In the genomic region with DNA sequence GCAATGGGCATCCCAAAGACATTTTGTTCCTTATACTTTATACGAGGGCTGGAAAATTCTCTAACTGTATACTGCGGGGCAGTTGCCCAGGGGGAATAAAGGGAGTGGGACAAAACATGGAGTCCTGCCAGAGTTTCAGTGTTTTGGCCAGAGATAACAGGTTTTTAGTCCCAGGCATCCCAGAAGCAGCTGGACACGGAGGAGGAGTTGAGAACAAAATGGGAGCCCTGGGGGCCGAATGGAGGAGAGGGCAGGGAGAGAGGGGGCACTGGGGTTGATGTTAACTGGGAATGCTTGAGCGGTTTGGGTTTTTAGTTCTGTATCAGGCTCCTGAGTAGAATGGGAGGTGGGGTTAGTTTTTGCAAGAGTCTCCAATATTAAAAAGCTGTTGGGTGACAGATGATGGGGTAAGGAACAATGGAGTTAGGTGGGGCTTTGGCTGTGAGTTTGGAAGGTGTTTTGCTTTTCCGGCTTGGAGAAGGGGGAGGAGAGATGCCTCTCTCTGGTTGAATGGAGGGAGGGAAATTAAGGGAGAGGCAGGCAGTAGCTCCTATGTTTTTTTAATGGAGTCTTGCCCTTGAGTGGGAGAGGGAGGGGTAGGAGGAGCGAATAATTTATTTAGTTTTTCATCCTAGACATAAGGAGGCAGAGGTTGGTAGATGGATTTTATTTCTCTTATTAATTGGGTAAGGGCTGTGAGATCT, we compare ENCODE assay signal across 12 mouse cellular contexts. TPM values are rescaled to one million over a fixed set of nuclear protein-coding genes. Genes with fewer than 3 reads are reported as not detected.
DNase-seq lines count a peak whose midpoint lies in the region; ATAC-seq and TF ChIP-seq lines count a peak whose summit lies in the region.
"Had no signal": no experiment of that assay in that cellular context is flagged by ENCODE, and none has a peak within 500 bp of the region (broad histone marks: within the 10 kb centered on the region; RNA-seq: fewer than 3 reads in every experiment).

No protein-coding gene starts in this region.

- DNase-seq in heart, embryonic 10.5 days (ENCODE audit: low spot score) = peak; percentile 38
- DNase-seq in heart, adult 8-10 months (ENCODE audit: low spot score) = no peak
- peak; percentile 11 for DNase-seq in lung, embryonic 14.5 days
- no peak for DNase-seq in lung, postnatal 36 days
- DNase-seq in R1 (ENCODE audit: low read depth, low spot score) = peak; percentile 80
- DNase-seq in midbrain, postnatal 0 days (ENCODE audit: low spot score) = peak; percentile 74
- no peak for DNase-seq in natural killer cell, adult 2 months (ENCODE audit: low spot score in 2 of 2)
- DNase-seq: thymus, postnatal 25 days had no signal

- no peak overlapping the region for H3K27ac ChIP-seq in heart, embryonic 10.5 days
- no peak overlapping the region for H3K27ac ChIP-seq in lung, embryonic 14.5 days (ENCODE audit: low read depth)
- no peak overlapping the region for H3K27ac ChIP-seq in midbrain, postnatal 0 days (ENCODE audit: low read depth, low read length)
- H3K27ac ChIP-seq: limb, embryonic 13.5 days; lung, embryonic 15.5 days had no signal

- no peaks in the 10 kb centered on the region for H3K9me3 ChIP-seq in heart, embryonic 10.5 days
- no peaks in the 10 kb centered on the region for H3K9me3 ChIP-seq in lung, embryonic 14.5 days (ENCODE audit: low read depth, low read length)
- H3K9me3 ChIP-seq in midbrain, postnatal 0 days (ENCODE audit: low read length) = no peaks in the 10 kb centered on the region
- H3K9me3 ChIP-seq: limb, embryonic 13.5 days; lung, embryonic 15.5 days had no signal

- no peak overlapping the region for H3K4me2 ChIP-seq in lung, embryonic 14.5 days
- H3K4me2 ChIP-seq in midbrain, postnatal 0 days (ENCODE audit: low read depth, low read length, poor library complexity, severe bottlenecking) = no peak overlapping the region
- H3K4me2 ChIP-seq: limb, embryonic 13.5 days; lung, embryonic 15.5 days had no signal

- 85% methylated on average over 7 of the region's 7 CpGs for WGBS in heart, embryonic 10.5 days
- WGBS in lung, embryonic 14.5 days = 75% methylated on average over 7 of the region's 7 CpGs
- WGBS in midbrain, postnatal 0 days = 62% methylated on average over 7 of the region's 7 CpGs

- H3K36me3 ChIP-seq in heart, embryonic 10.5 days = peaks cover 70% of the 10 kb centered on the region
- peaks cover 62% of the 10 kb centered on the region for H3K36me3 ChIP-seq in lung, embryonic 14.5 days (ENCODE audit: insufficient read depth)
- H3K36me3 ChIP-seq in midbrain, postnatal 0 days (ENCODE audit: insufficient read depth, low read length) = peaks cover 9% of the 10 kb centered on the region

- H3K27me3 ChIP-seq in heart, embryonic 10.5 days (ENCODE audit: insufficient read depth, poor library complexity, severe bottlenecking) = no peaks in the 10 kb centered on the region
- no peaks in the 10 kb centered on the region for H3K27me3 ChIP-seq in lung, embryonic 14.5 days (ENCODE audit: insufficient read depth, low read length)
- no peaks in the 10 kb centered on the region for H3K27me3 ChIP-seq in midbrain, postnatal 0 days (ENCODE audit: insufficient read depth, low read length)
- H3K27me3 ChIP-seq: CH12.LX; limb, embryonic 13.5 days; lung, embryonic 15.5 days had no signal

- H3K9ac ChIP-seq in lung, embryonic 14.5 days = no peak overlapping the region
- no peak overlapping the region for H3K9ac ChIP-seq in midbrain, postnatal 0 days (replicated peaks; ENCODE audit: low read length, poor library complexity, severe bottlenecking)
- H3K9ac ChIP-seq: limb, embryonic 13.5 days; lung, embryonic 15.5 days had no signal

- no peak for TF ChIP-seq CTCF in lung, embryonic 14.5 days (IDR thresholded peaks at IDR 0.05; ENCODE audit: low read depth)
- TF ChIP-seq CTCF in midbrain, postnatal 0 days (IDR thresholded peaks at IDR 0.05) = no peak

- H3K4me3 ChIP-seq in heart, embryonic 10.5 days = no peak overlapping the region
- no peak overlapping the region for H3K4me3 ChIP-seq in lung, embryonic 14.5 days (ENCODE audit: low read depth, low read length)
- H3K4me3 ChIP-seq in midbrain, postnatal 0 days (ENCODE audit: low read depth, low read length) = no peak overlapping the region
- H3K4me3 ChIP-seq: limb, embryonic 13.5 days; lung, embryonic 15.5 days had no signal

- H3K4me1 ChIP-seq in heart, embryonic 10.5 days = peaks cover 24% of the 10 kb centered on the region
- peaks cover 3% of the 10 kb centered on the region; the same call in 1 of the 2 replicates for H3K4me1 ChIP-seq in lung, embryonic 14.5 days (ENCODE audit: insufficient read depth)
- peaks cover 3% of the 10 kb centered on the region; the same call in 1 of the 2 replicates for H3K4me1 ChIP-seq in midbrain, postnatal 0 days (ENCODE audit: insufficient read depth, low read length)

- ATAC-seq in lung, embryonic 14.5 days (ENCODE audit: insufficient read depth) = no peak
- ATAC-seq in midbrain, postnatal 0 days (ENCODE audit: low FRiP score) = no peak
- ATAC-seq: activated CD4-positive, CD25-positive, alpha-beta regulatory T cell, adult 4 months had no signal

RNA-seq across cellular contexts. Expression of a gene that starts 6.5 kb away (rescaled TPM):
- 86.2 and 106 TPM in 2 replicates for polyA plus RNA-seq in heart, embryonic 10.5 days (2016; fragmentation: Nextera tagmentation; extraction: Ambion mirVana)
- 10 to 100 TPM; 17.1 to 24.8 (median 19.6) TPM for total RNA-seq in heart, adult 8-10 months (2022)
- 99.9 and 106 TPM in 2 replicates for polyA plus RNA-seq in lung, embryonic 14.5 days (2014; fragmentation: Nextera tagmentation; extraction: Ambion mirVana)
- 24.8 and 28.6 TPM in 2 replicates for total RNA-seq in midbrain, postnatal 0 days (2014; rRNA removed)
- 30.4 and 32.1 TPM in 2 replicates for polyA plus RNA-seq in midbrain, postnatal 0 days (2015; fragmentation: Nextera tagmentation; extraction: Ambion mirVana)

RNA-seq across cellular contexts. Expression of a gene that starts 20.3 kb away (rescaled TPM):
- polyA plus RNA-seq in heart, embryonic 10.5 days (2016; fragmentation: Nextera tagmentation; extraction: Ambion mirVana) = 202 and 238 TPM in 2 replicates
- total RNA-seq in heart, adult 8-10 months (2022) = 100 to 1,000 TPM; 179 to 227 (median 201) TPM
- polyA plus RNA-seq in lung, embryonic 14.5 days (2014; fragmentation: Nextera tagmentation; extraction: Ambion mirVana) = 166 and 178 TPM in 2 replicates
- total RNA-seq in midbrain, postnatal 0 days (2014; rRNA removed) = 25.9 and 44.2 TPM in 2 replicates
- polyA plus RNA-seq in midbrain, postnatal 0 days (2015; fragmentation: Nextera tagmentation; extraction: Ambion mirVana) = 163 and 165 TPM in 2 replicates

RNA-seq across cellular contexts. Expression of a gene that starts 51.5 kb away (rescaled TPM):
- polyA plus RNA-seq in heart, embryonic 10.5 days (2016; fragmentation: Nextera tagmentation; extraction: Ambion mirVana) = 28.9 and 38.1 TPM in 2 replicates
- under 1 TPM in 2 of 4 experiments, not detected in 2; 0.25 to 0.28 TPM for total RNA-seq in heart, adult 8-10 months (2022)
- 45.0 and 47.9 TPM in 2 replicates for polyA plus RNA-seq in lung, embryonic 14.5 days (2014; fragmentation: Nextera tagmentation; extraction: Ambion mirVana)
- total RNA-seq in midbrain, postnatal 0 days (2014; rRNA removed) = 0.71 and 2.2 TPM in 2 replicates
- polyA plus RNA-seq in midbrain, postnatal 0 days (2015; fragmentation: Nextera tagmentation; extraction: Ambion mirVana) = 4.3 and 4.4 TPM in 2 replicates

RNA-seq across cellular contexts. Expression of a gene that starts 54.7 kb away (rescaled TPM):
- polyA plus RNA-seq in heart, embryonic 10.5 days (2016; fragmentation: Nextera tagmentation; extraction: Ambion mirVana) = 4.2 and 5.8 TPM in 2 replicates
- under 1 TPM; 0.33 to 0.60 (median 0.44) TPM for total RNA-seq in heart, adult 8-10 months (2022)
- 9.1 and 11.1 TPM in 2 replicates for polyA plus RNA-seq in lung, embryonic 14.5 days (2014; fragmentation: Nextera tagmentation; extraction: Ambion mirVana)
- 1.7 and 1.8 TPM in 2 replicates for total RNA-seq in midbrain, postnatal 0 days (2014; rRNA removed)
- 0.81 and 0.86 TPM in 2 replicates for polyA plus RNA-seq in midbrain, postnatal 0 days (2015; fragmentation: Nextera tagmentation; extraction: Ambion mirVana)

Comparison
In these comparisons a context has a peak if more than half of its experiments do, and no peak if none do; other contexts are left out.
1. DNase-seq: peak in heart, embryonic 10.5 days (single experiment), lung, embryonic 14.5 days (single experiment), R1 (single experiment) and midbrain, postnatal 0 days (single experiment); none in heart, adult 8-10 months (single experiment), lung, postnatal 36 days (single experiment) and natural killer cell, adult 2 months (0 of 2).